Comparison of ENCODE assay signal across 9 mouse cellular contexts in genomic region chr11:117935616-117936015, GRCm38 (mm10). TPM values are rescaled to one million over a fixed set of nuclear protein-coding genes. Genes with fewer than 3 reads are reported as not detected.
DNase-seq lines count a peak whose midpoint lies in the region; ATAC-seq and TF ChIP-seq lines count a peak whose summit lies in the region.
"Had no signal": no experiment of that assay in that cellular context is flagged by ENCODE, and none has a peak within 500 bp of the region (broad histone marks: within the 10 kb centered on the region; RNA-seq: fewer than 3 reads in every experiment).

No protein-coding gene starts in this region.

- H3K36me3 ChIP-seq in heart, embryonic 11.5 days (ENCODE audit: control insufficient read depth, insufficient read depth, low read length) = no peaks in the 10 kb centered on the region
- no peaks in the 10 kb centered on the region for H3K36me3 ChIP-seq in limb, embryonic 10.5 days
- H3K36me3 ChIP-seq in stomach, postnatal 0 days (ENCODE audit: control insufficient read depth, insufficient read depth, low read length) = no peaks in the 10 kb centered on the region
- H3K36me3 ChIP-seq in hindbrain, embryonic 12.5 days = no peaks in the 10 kb centered on the region

- no peak for TF ChIP-seq EP300 in stomach, postnatal 0 days (optimal IDR thresholded peaks at IDR 0.05)

- no peak overlapping the region for H3K4me3 ChIP-seq in lung, adult 2 months (replicated peaks; ENCODE audit: extremely low read depth, low read depth, low read length)
- no peak overlapping the region for H3K4me3 ChIP-seq in heart, embryonic 11.5 days (ENCODE audit: low read depth, low read length)
- H3K4me3 ChIP-seq in limb, embryonic 10.5 days = peak overlapping the region; percentile 1; the same call in 1 of the 2 replicates
- no peak overlapping the region for H3K4me3 ChIP-seq in stomach, postnatal 0 days (ENCODE audit: low read depth, low read length)
- no peak overlapping the region for H3K4me3 ChIP-seq in hindbrain, embryonic 12.5 days

- peaks cover 28% of the 10 kb centered on the region for H3K27me3 ChIP-seq in heart, embryonic 11.5 days (ENCODE audit: control insufficient read depth, insufficient read depth, low read length)
- H3K27me3 ChIP-seq in limb, embryonic 10.5 days (ENCODE audit: low read depth, poor library complexity, severe bottlenecking) = peaks cover 36% of the 10 kb centered on the region
- no peaks in the 10 kb centered on the region for H3K27me3 ChIP-seq in stomach, postnatal 0 days (ENCODE audit: control insufficient read depth, insufficient read depth, low read length)
- H3K27me3 ChIP-seq in hindbrain, embryonic 12.5 days = peaks cover 63% of the 10 kb centered on the region
- H3K27me3 ChIP-seq: Patski had no signal

- TF ChIP-seq POLR2A in lung, adult 2 months (IDR thresholded peaks at IDR 0.05; ENCODE audit: borderline replicate concordance, extremely low read depth, low read depth, low read length) = no peak

- peak overlapping the region; percentile 28; the same call in 1 of the 2 replicates for H3K9ac ChIP-seq in heart, embryonic 11.5 days (ENCODE audit: low read depth, low read length)
- H3K9ac ChIP-seq in stomach, postnatal 0 days (ENCODE audit: low read length) = no peak overlapping the region
- no peak overlapping the region for H3K9ac ChIP-seq in hindbrain, embryonic 12.5 days

- peaks cover 33% of the 10 kb centered on the region for H3K4me1 ChIP-seq in lung, adult 2 months (ENCODE audit: control insufficient read depth, insufficient read depth, low read length)
- H3K4me1 ChIP-seq in heart, embryonic 11.5 days (ENCODE audit: control insufficient read depth, insufficient read depth, low read length) = peaks cover 49% of the 10 kb centered on the region
- peaks cover 85% of the 10 kb centered on the region for H3K4me1 ChIP-seq in limb, embryonic 10.5 days
- peaks cover 39% of the 10 kb centered on the region for H3K4me1 ChIP-seq in stomach, postnatal 0 days (replicated peaks; ENCODE audit: control insufficient read depth, insufficient read depth)
- H3K4me1 ChIP-seq in hindbrain, embryonic 12.5 days = peaks cover 60% of the 10 kb centered on the region

- H3K9me3 ChIP-seq in heart, embryonic 11.5 days (replicated peaks; ENCODE audit: control insufficient read depth, low read length) = no peaks in the 10 kb centered on the region
- no peaks in the 10 kb centered on the region for H3K9me3 ChIP-seq in limb, embryonic 10.5 days (replicated peaks)
- H3K9me3 ChIP-seq in stomach, postnatal 0 days (ENCODE audit: control insufficient read depth, low read length) = no peaks in the 10 kb centered on the region
- no peaks in the 10 kb centered on the region for H3K9me3 ChIP-seq in hindbrain, embryonic 12.5 days (replicated peaks)

- DNase-seq in lung, adult 18-20 months = peak; percentile 70 to 79
- no peak for DNase-seq in lung, adult 2 months
- no peak for DNase-seq in limb, embryonic 10.5 days (ENCODE audit: low spot score)
- no peak for DNase-seq in stomach, postnatal 0 days (ENCODE audit: low spot score)
- DNase-seq in cerebellum, adult 9-11 months = no peak
- DNase-seq in frontal cortex, postnatal 14 days (ENCODE audit: low spot score in 2 of 2) = no peak

- ATAC-seq in heart, embryonic 11.5 days (replicated peaks; ENCODE audit: insufficient number of reproducible peaks, low FRiP score, low TSS enrichment) = no peak
- ATAC-seq in stomach, postnatal 0 days (ENCODE audit: low FRiP score, low TSS enrichment) = no peak
- ATAC-seq in hindbrain, embryonic 12.5 days (ENCODE audit: low FRiP score) = no peak
- ATAC-seq: Patski had no signal

- no peak overlapping the region for H3K4me2 ChIP-seq in heart, embryonic 11.5 days
- no peak overlapping the region for H3K4me2 ChIP-seq in stomach, postnatal 0 days (replicated peaks; ENCODE audit: low read depth)
- no peak overlapping the region for H3K4me2 ChIP-seq in hindbrain, embryonic 12.5 days (replicated peaks)

- 29% methylated on average over 9 of the region's 9 CpGs for WGBS in lung, adult 2 months
- WGBS in heart, embryonic 11.5 days (ENCODE audit: insufficient replicate concordance) = 63% methylated on average over 9 of the region's 9 CpGs
- 79% methylated on average over 9 of the region's 9 CpGs for WGBS in limb, embryonic 10.5 days
- WGBS in stomach, postnatal 0 days = 38% methylated on average over 9 of the region's 9 CpGs
- WGBS in hindbrain, embryonic 12.5 days = 55% methylated on average over 9 of the region's 9 CpGs

- peak overlapping the region; percentile 31 for H3K27ac ChIP-seq in heart, embryonic 11.5 days (ENCODE audit: low read depth, low read length)
- H3K27ac ChIP-seq in limb, embryonic 10.5 days = peak overlapping the region; percentile 27
- peak overlapping the region; percentile 46 for H3K27ac ChIP-seq in stomach, postnatal 0 days (replicated peaks)
- no peak overlapping the region for H3K27ac ChIP-seq in hindbrain, embryonic 12.5 days

- TF ChIP-seq CTCF in lung, adult 2 months (IDR thresholded peaks at IDR 0.05; ENCODE audit: insufficient read depth, low read length) = no peak
- no peak for TF ChIP-seq CTCF in stomach, postnatal 0 days (IDR thresholded peaks at IDR 0.05; ENCODE audit: low read depth)

RNA-seq across cellular contexts. Expression of gene Socs3, which starts 34.2 kb away (rescaled TPM):
- polyA plus RNA-seq in lung, adult 2 months (2012; rRNA removed) = 32.1 and 40.6 TPM in 2 replicates
- 3.6 and 4.5 TPM in 2 replicates for polyA plus RNA-seq in heart, embryonic 11.5 days (2014; fragmentation: Nextera tagmentation; extraction: Ambion mirVana)
- 11.2 and 13.2 TPM in 2 replicates for polyA plus RNA-seq in limb, embryonic 10.5 days (2016; fragmentation: Nextera tagmentation; extraction: Ambion mirVana)
- polyA plus RNA-seq in stomach, postnatal 0 days (2015; fragmentation: Nextera tagmentation; extraction: Ambion mirVana) = 13.5 and 15.7 TPM in 2 replicates
- 10.4 and 11.8 TPM in 2 replicates for polyA plus RNA-seq in hindbrain, embryonic 12.5 days (2016; fragmentation: Nextera tagmentation; extraction: Ambion mirVana)

RNA-seq across cellular contexts. Expression of gene Pgs1, which starts 50.5 kb away (rescaled TPM):
- polyA plus RNA-seq in lung, adult 2 months (2012; rRNA removed) = 83.2 and 104 TPM in 2 replicates
- 26.5 and 27.4 TPM in 2 replicates for polyA plus RNA-seq in heart, embryonic 11.5 days (2014; fragmentation: Nextera tagmentation; extraction: Ambion mirVana)
- 47.1 and 47.4 TPM in 2 replicates for polyA plus RNA-seq in limb, embryonic 10.5 days (2016; fragmentation: Nextera tagmentation; extraction: Ambion mirVana)
- polyA plus RNA-seq in stomach, postnatal 0 days (2015; fragmentation: Nextera tagmentation; extraction: Ambion mirVana) = 28.7 and 29.4 TPM in 2 replicates
- 41.8 and 46.7 TPM in 2 replicates for polyA plus RNA-seq in hindbrain, embryonic 12.5 days (2016; fragmentation: Nextera tagmentation; extraction: Ambion mirVana)

Comparison
In these comparisons a context has a peak if more than half of its experiments do, and no peak if none do; other contexts are left out.
1. DNase-seq: peak in lung, adult 18-20 months (2 of 2); none in lung, adult 2 months (single experiment), limb, embryonic 10.5 days (single experiment), stomach, postnatal 0 days (single experiment), cerebellum, adult 9-11 months (single experiment) and frontal cortex, postnatal 14 days (0 of 2).